Mouse (Mus musculus) limb, embryonic 12.5 days (tissue): ENCODE measurements around the gene C130026I21Rik. TPM values are rescaled to one million over a fixed set of nuclear protein-coding genes. Genes with fewer than 3 reads are reported as not detected.
"Not testable (repeated sequence)": the region's sequence is repeated elsewhere in the genome, so short reads cannot be mapped to it uniquely, and the experiment has no call there.

ENCODE experiments used
- ATAC-seq: fragments of 200-750 bp; cut with Nextera tagmentation; 2 replicates; pipeline ENCODE4 v1.8.0; 2017; ENCODE audit warnings: low read depth, moderate TSS enrichment; ENCODE audit not compliant: insufficient number of reproducible peaks, insufficient read depth, low FRiP score, low TSS enrichment
- H3K27ac ChIP-seq: fragments of 300-500 bp; sonication (generic); 2 replicates; pipeline ENCODE4 v1.5.1; 2016; ENCODE audit warnings: mild to moderate bottlenecking, moderate library complexity
- H3K27me3 ChIP-seq: fragments of 300-500 bp; sonication (generic); 2 replicates; pipeline ENCODE4 v1.6.1; 2016; ENCODE audit warnings: mild to moderate bottlenecking, moderate library complexity
- H3K36me3 ChIP-seq: fragments of 300-500 bp; sonication (generic); 2 replicates; pipeline ENCODE4 v1.6.1; 2016; ENCODE audit warnings: mild to moderate bottlenecking, moderate library complexity
- H3K4me1 ChIP-seq: fragments of 300-500 bp; sonication (generic); replicated peaks from 2 replicates; pipeline ENCODE4 v1.6.1; 2016
- H3K4me2 ChIP-seq: fragments of 300-500 bp; sonication (generic); 2 replicates; pipeline ENCODE4 v1.6.1; 2016; ENCODE audit warnings: mild to moderate bottlenecking, moderate library complexity
- H3K4me3 ChIP-seq: fragments of 300-500 bp; sonication (generic); replicated peaks from 2 replicates; pipeline ENCODE4 v1.5.1; 2016; ENCODE audit warnings: mild to moderate bottlenecking
- H3K9ac ChIP-seq: fragments of 300-500 bp; sonication (generic); replicated peaks from 2 replicates; pipeline ENCODE4 v1.6.1; 2016; ENCODE audit warnings: mild to moderate bottlenecking, moderate library complexity
- H3K9me3 ChIP-seq: fragments of 300-500 bp; sonication (generic); 2 replicates; pipeline ENCODE4 v1.6.1; 2016; ENCODE audit warnings: mild to moderate bottlenecking, moderate library complexity
- WGBS: fragments of 180-500 bp; shearing (Covaris S2); methylation state at CpG from one replicate; pipeline ENCODE4 v1.1.7; 2016; 5-methylcytosine and 5-hydroxymethylcytosine counted together
- polyA plus RNA-seq: library from polyadenylated mRNA; unstranded; fragments of >200 nt; fragmentation: Nextera tagmentation; extraction: Ambion mirVana; gene quantifications from 2 replicates; pipeline ENCODE4 v1.2.1, GENCODE M21; 2016

The C130026I21Rik gene
- polyA plus RNA-seq, 1 experiment from 2014 or later = not detected

- H3K27ac ChIP-seq, H3K4me2 ChIP-seq, H3K27me3 ChIP-seq, H3K36me3 ChIP-seq, H3K4me1 ChIP-seq, H3K9ac ChIP-seq, H3K9me3 ChIP-seq, H3K4me3 ChIP-seq, ATAC-seq: not testable (repeated sequence)
- WGBS = 67% methylated on average over 12 of the region's 14 CpGs
These were observed 240.2 kb downstream of the C130026I21Rik start for GRCm38 (mm10) chr1:85030211-85030610.

- not testable (repeated sequence) for H3K27me3 ChIP-seq, H3K9me3 ChIP-seq, H3K9ac ChIP-seq, H3K4me3 ChIP-seq, H3K4me2 ChIP-seq, H3K27ac ChIP-seq, ATAC-seq, H3K4me1 ChIP-seq, H3K36me3 ChIP-seq
- 93% methylated on average over 13 of the region's 13 CpGs for WGBS
These were observed 258.4 kb downstream of the C130026I21Rik start for GRCm38 (mm10) chr1:85011933-85012332.

GRCm38 (mm10) chr1:85010947-85011346 lies 259.4 kb downstream of the C130026I21Rik start:
- H3K27me3 ChIP-seq, H3K4me3 ChIP-seq, H3K9me3 ChIP-seq, H3K9ac ChIP-seq, ATAC-seq, H3K4me1 ChIP-seq, H3K27ac ChIP-seq, H3K36me3 ChIP-seq, H3K4me2 ChIP-seq: not testable (repeated sequence)
- 75% methylated on average over 3 of the region's 3 CpGs for WGBS

- not testable (repeated sequence) for H3K36me3 ChIP-seq, H3K4me1 ChIP-seq, H3K27me3 ChIP-seq, H3K4me3 ChIP-seq, H3K4me2 ChIP-seq, H3K9me3 ChIP-seq, H3K9ac ChIP-seq, ATAC-seq, H3K27ac ChIP-seq
- WGBS = 60% methylated on average over 1 of the region's 1 CpGs
These were observed 262.6 kb downstream of the C130026I21Rik start for GRCm38 (mm10) chr1:85007737-85008136.

GRCm38 (mm10) chr1:84999241-84999640 lies 271.1 kb downstream of the C130026I21Rik start:
- H3K9ac ChIP-seq, H3K27me3 ChIP-seq, H3K36me3 ChIP-seq, H3K4me2 ChIP-seq, H3K27ac ChIP-seq, ATAC-seq, H3K4me3 ChIP-seq, H3K4me1 ChIP-seq, H3K9me3 ChIP-seq: not testable (repeated sequence)
- 93% methylated on average over 8 of the region's 12 CpGs for WGBS

GRCm38 (mm10) chr1:84996305-84996704 lies 274.1 kb downstream of the C130026I21Rik start:
- H3K4me2 ChIP-seq, H3K27me3 ChIP-seq, H3K9me3 ChIP-seq, H3K27ac ChIP-seq, H3K4me1 ChIP-seq, H3K9ac ChIP-seq, H3K4me3 ChIP-seq, ATAC-seq, H3K36me3 ChIP-seq: not testable (repeated sequence)
- 87% methylated on average over 6 of the region's 9 CpGs for WGBS

GRCm38 (mm10) chr1:84994461-84994860 lies 275.9 kb downstream of the C130026I21Rik start:
- not testable (repeated sequence) for H3K4me1 ChIP-seq, H3K4me3 ChIP-seq, H3K9me3 ChIP-seq, H3K27me3 ChIP-seq, H3K27ac ChIP-seq, H3K4me2 ChIP-seq, H3K36me3 ChIP-seq, ATAC-seq, H3K9ac ChIP-seq
- no CpG with 5 or more reads among the region's 1 CpGs for WGBS

GRCm38 (mm10) chr1:84993688-84994319 lies 276.6 kb downstream of the C130026I21Rik start:
- not testable (repeated sequence) for H3K9ac ChIP-seq, H3K4me1 ChIP-seq, H3K4me2 ChIP-seq, H3K27me3 ChIP-seq, H3K27ac ChIP-seq, H3K9me3 ChIP-seq, H3K36me3 ChIP-seq, H3K4me3 ChIP-seq
- WGBS = 47% methylated on average over 2 of the region's 5 CpGs
- ATAC-seq = peak; percentile 78

GRCm38 (mm10) chr1:84993235-84993634 lies 277.1 kb downstream of the C130026I21Rik start:
- not testable (repeated sequence) for H3K27ac ChIP-seq, H3K9ac ChIP-seq, H3K36me3 ChIP-seq, H3K4me3 ChIP-seq, H3K27me3 ChIP-seq, H3K9me3 ChIP-seq, H3K4me1 ChIP-seq, H3K4me2 ChIP-seq
- ATAC-seq = peak; percentile 85
- no CpG with 5 or more reads among the region's 2 CpGs for WGBS

- not testable (repeated sequence) for H3K27me3 ChIP-seq, H3K9me3 ChIP-seq, H3K9ac ChIP-seq, H3K4me3 ChIP-seq, H3K4me1 ChIP-seq, H3K27ac ChIP-seq, H3K4me2 ChIP-seq, H3K36me3 ChIP-seq, ATAC-seq
- WGBS = no CpG with 5 or more reads among the region's 3 CpGs
These were observed 277.5 kb downstream of the C130026I21Rik start for GRCm38 (mm10) chr1:84992827-84993226.

- not testable (repeated sequence) for H3K27me3 ChIP-seq, H3K4me2 ChIP-seq, ATAC-seq, H3K4me1 ChIP-seq, H3K9me3 ChIP-seq, H3K36me3 ChIP-seq, H3K4me3 ChIP-seq, H3K9ac ChIP-seq, H3K27ac ChIP-seq
- 89% methylated on average over 7 of the region's 8 CpGs for WGBS
These were observed 281.3 kb downstream of the C130026I21Rik start for GRCm38 (mm10) chr1:84989044-84989443.

GRCm38 (mm10) chr1:84987729-84988128 lies 282.6 kb downstream of the C130026I21Rik start:
- H3K27me3 ChIP-seq, H3K4me3 ChIP-seq, H3K4me2 ChIP-seq, H3K9ac ChIP-seq, H3K4me1 ChIP-seq, H3K27ac ChIP-seq, ATAC-seq, H3K36me3 ChIP-seq, H3K9me3 ChIP-seq: not testable (repeated sequence)
- 76% methylated on average over 7 of the region's 8 CpGs for WGBS
